Mouse (Mus musculus) hindbrain, embryonic 16.5 days (tissue): ENCODE measurements around the gene Rapgef6. TPM values are rescaled to one million over a fixed set of nuclear protein-coding genes. Genes with fewer than 3 reads are reported as not detected.

Experiments
- ATAC-seq: fragments of 200-750 bp; cut with Nextera tagmentation; 2 replicates; pipeline ENCODE4 v1.8.0; 2017; ENCODE audit warnings: moderate TSS enrichment, moderate library complexity
- H3K27ac ChIP-seq: fragments of 300-500 bp; sonication (generic); 2 replicates; pipeline ENCODE4 v1.5.1; 2014; ENCODE audit warnings: low read depth, mild to moderate bottlenecking, control low read depth, low read length, moderate library complexity
- H3K27me3 ChIP-seq: fragments of 300-500 bp; sonication (generic); replicated peaks from 2 replicates; pipeline ENCODE4 v1.6.1; 2014; ENCODE audit warnings: low read length; ENCODE audit not compliant: control insufficient read depth, insufficient read depth
- H3K36me3 ChIP-seq: fragments of 300-500 bp; sonication (generic); 2 replicates; pipeline ENCODE4 v1.6.1; 2014; ENCODE audit warnings: mild to moderate bottlenecking, low read length, moderate library complexity, mixed read lengths; ENCODE audit not compliant: control insufficient read depth, insufficient read depth
- H3K4me1 ChIP-seq: fragments of 300-500 bp; sonication (generic); 2 replicates; pipeline ENCODE4 v1.6.1; 2014; ENCODE audit warnings: low read depth, low read length; ENCODE audit not compliant: control insufficient read depth, insufficient read depth
- H3K4me2 ChIP-seq: fragments of 300-500 bp; sonication (generic); 2 replicates; pipeline ENCODE4 v1.6.1; 2014; ENCODE audit warnings: mild to moderate bottlenecking, low read length, control low read depth, moderate library complexity
- H3K4me3 ChIP-seq: fragments of 300-500 bp; sonication (generic); 2 replicates; pipeline ENCODE4 v1.5.1; 2014; ENCODE audit warnings: mild to moderate bottlenecking, low read length, control low read depth, moderate library complexity
- H3K9ac ChIP-seq: fragments of 300-500 bp; sonication (generic); 2 replicates; pipeline ENCODE4 v1.6.1; 2014; ENCODE audit warnings: low read depth, mild to moderate bottlenecking, control low read depth, low read length, moderate library complexity
- H3K9me3 ChIP-seq: fragments of 300-500 bp; sonication (generic); 2 replicates; pipeline ENCODE4 v1.6.1; 2014; ENCODE audit warnings: mild to moderate bottlenecking, low read length, moderate library complexity; ENCODE audit not compliant: control insufficient read depth
- WGBS: fragments of 180-500 bp; shearing (Covaris S2); extraction: QIAGEN DNeasy Blood & Tissue Kit; methylation state at CpG from one replicate; pipeline ENCODE4 v1.1.7; 2014; 5-methylcytosine and 5-hydroxymethylcytosine counted together
- polyA plus RNA-seq: library from polyadenylated mRNA; unstranded; fragments of >200 nt; fragmentation: Nextera tagmentation; extraction: Ambion mirVana; gene quantifications from 2 replicates; pipeline ENCODE4 v1.2.1, GENCODE M21; 2015

The Rapgef6 gene
- polyA plus RNA-seq, 1 experiment from 2014 or later, result 37.4 TPM

DNA sequence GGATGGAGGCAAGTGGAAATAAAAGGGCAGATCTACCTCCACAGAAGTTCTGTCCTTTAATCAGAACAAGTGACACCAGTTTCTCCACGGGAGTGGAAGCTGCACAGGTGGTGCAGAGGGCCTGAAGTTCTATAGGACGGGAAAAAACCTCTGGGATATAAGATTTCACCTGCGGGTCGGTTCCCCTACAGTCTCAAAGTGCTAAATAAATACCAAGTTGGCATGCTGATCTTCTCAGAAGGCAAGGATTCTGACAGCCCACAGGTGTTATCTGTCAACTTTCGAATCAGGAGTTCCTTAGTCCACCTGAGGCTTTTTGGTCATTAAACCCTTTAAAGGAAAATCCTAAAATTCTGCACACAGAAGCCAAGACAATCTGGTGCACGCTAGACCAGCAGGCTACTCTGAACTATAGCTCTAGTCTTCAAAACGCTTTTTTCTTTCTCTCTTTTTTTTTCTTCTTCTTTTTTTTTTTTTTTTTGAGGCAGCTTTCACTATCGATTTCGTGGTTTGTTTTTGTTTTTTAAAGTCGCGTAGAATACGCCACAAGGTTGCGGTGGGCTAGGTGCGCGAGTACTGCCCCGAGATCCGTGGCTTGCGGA, 619 bp upstream of the Rapgef6 start:
- WGBS, result 3% methylated on average over 18 of the region's 18 CpGs
- no peaks in the 10 kb centered on the region for H3K36me3 ChIP-seq
- H3K4me2 ChIP-seq, result peak overlapping the region; percentile 84
- peaks cover 12% of the 10 kb centered on the region for H3K4me1 ChIP-seq
- peak overlapping the region; percentile 90 for H3K27ac ChIP-seq
- H3K9ac ChIP-seq, result peak overlapping the region; percentile 73
- no peaks in the 10 kb centered on the region for H3K27me3 ChIP-seq
- ATAC-seq, result no peak
- H3K4me3 ChIP-seq, result peak overlapping the region; percentile 97
- no peaks in the 10 kb centered on the region for H3K9me3 ChIP-seq

DNA sequence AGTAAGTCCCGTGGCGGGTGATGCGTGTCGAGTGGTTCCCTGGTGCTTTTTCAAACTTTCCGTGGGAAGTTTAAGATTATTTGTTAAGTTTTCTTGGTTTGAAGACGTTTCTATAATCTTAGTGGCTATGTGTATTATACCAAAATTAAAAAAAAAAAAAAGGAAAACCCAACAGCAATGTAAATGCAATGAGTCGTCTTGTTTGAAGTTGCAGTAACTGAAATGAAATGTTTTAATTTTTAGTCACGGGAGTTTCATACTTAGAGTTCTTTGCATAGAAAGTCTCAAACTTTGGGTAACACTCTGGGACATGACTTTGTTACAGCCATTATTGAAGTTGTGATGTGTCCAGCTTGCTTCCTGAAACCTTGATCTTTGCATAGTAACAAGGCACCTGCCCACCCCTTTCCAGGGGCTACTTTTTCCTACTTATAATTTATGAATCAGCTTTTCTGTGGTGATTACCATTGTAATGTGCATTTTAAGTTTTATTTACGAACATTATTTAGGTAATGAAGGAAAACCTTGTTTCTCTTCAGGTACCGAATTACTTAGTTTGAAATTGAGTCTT, 869 bp downstream of the Rapgef6 start:
- Histone ChIP-seq H3K4me3 (peak overlapping the region; percentile 97), H3K36me3 (no peaks in the 10 kb centered on the region), H3K27ac (no peak overlapping the region), H3K4me2 (peak overlapping the region; percentile 88), H3K9me3 (no peaks in the 10 kb centered on the region), H3K4me1 (peaks cover 12% of the 10 kb centered on the region), H3K27me3 (no peaks in the 10 kb centered on the region), H3K9ac (peak overlapping the region; percentile 85)
- WGBS, result 15% methylated on average over 10 of the region's 10 CpGs
- ATAC-seq, result no peak

DNA sequence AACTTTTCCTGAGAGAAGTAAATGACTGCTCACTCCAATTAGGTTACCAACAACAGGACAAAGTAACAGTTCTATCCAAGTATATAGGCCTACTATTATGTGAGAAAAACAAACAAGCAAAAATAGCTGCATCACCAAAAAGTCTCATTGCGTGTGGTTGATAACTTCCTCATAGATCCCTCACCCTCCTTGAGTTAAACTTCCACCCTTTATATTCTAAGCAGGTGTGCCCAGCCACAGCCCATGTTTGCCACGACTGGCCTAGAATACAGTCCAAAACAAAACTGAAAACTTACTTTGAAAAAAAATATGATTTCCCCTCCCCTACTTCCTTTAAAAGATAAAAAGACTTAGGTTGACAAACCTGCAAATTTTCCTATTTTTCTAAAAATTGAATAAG, 5.4 kb downstream of the Rapgef6 start:
- Histone ChIP-seq H3K27me3 (no peaks in the 10 kb centered on the region), H3K4me2 (no peak overlapping the region), H3K9me3 (no peaks in the 10 kb centered on the region), H3K4me3 (no peak overlapping the region), H3K27ac (no peak overlapping the region), H3K9ac (no peak overlapping the region), H3K36me3 (no peaks in the 10 kb centered on the region), H3K4me1 (peaks cover 5% of the 10 kb centered on the region)
- ATAC-seq, result no peak
- 85% methylated on average over 2 of the region's 2 CpGs for WGBS

DNA sequence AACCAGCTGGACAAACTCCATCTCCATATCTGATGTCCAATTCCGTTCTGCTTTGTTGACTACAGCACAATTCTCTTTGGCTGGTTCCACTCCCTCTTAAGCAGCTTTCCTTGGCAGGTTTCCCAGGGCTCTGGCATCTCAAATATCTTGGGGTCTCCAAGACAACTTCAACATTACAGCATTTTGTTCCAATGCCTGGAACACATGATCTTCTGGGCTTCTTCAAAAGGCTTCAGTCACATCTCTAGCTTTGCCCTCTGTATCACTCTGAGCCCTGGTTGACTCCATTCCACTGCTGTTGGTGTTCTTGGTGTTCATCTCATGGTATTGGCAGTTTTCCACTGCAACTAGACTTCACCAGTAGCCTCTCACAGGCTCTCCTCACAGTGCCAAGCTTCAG, 7.7 kb downstream of the Rapgef6 start:
- 0 out of 2 replicates have a peak overlapping the region, but pooled peaks have one; percentile 10 for H3K27ac ChIP-seq
- no peak overlapping the region for H3K4me3 ChIP-seq
- no peak for ATAC-seq
- 31% methylated on average over 1 of the region's 1 CpGs for WGBS
- H3K4me2 ChIP-seq, result no peak overlapping the region
- no peaks in the 10 kb centered on the region for H3K9me3 ChIP-seq
- H3K9ac ChIP-seq, result no peak overlapping the region
- H3K4me1 ChIP-seq, result no peaks in the 10 kb centered on the region
- no peaks in the 10 kb centered on the region for H3K27me3 ChIP-seq
- H3K36me3 ChIP-seq, result no peaks in the 10 kb centered on the region

DNA sequence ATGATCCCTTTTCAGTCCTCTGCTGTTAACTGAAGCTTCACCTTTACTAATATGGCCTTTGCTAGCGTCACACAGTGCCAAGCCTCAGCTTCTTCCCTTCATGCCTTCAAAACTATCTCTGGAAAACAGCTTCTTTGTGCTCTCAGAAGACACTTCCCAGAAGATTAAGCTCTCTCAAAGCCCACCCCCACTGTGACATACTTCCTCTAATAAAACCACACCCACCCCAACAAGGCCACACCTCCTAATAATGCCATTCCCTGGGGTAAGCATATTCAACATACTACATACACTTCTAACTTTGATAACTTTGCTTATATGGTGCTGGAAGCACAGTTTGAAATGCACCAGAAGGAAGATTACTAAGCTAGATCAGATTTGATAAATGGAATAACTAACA, 8.3 kb downstream of the Rapgef6 start:
- H3K36me3 ChIP-seq, result no peaks in the 10 kb centered on the region
- no peak for ATAC-seq
- no peak overlapping the region for H3K27ac ChIP-seq
- no peaks in the 10 kb centered on the region for H3K4me1 ChIP-seq
- no peak overlapping the region for H3K9ac ChIP-seq
- no peaks in the 10 kb centered on the region for H3K27me3 ChIP-seq
- no peak overlapping the region for H3K4me3 ChIP-seq
- WGBS, result 88% methylated on average over 1 of the region's 1 CpGs
- no peaks in the 10 kb centered on the region for H3K9me3 ChIP-seq
- no peak overlapping the region for H3K4me2 ChIP-seq

DNA sequence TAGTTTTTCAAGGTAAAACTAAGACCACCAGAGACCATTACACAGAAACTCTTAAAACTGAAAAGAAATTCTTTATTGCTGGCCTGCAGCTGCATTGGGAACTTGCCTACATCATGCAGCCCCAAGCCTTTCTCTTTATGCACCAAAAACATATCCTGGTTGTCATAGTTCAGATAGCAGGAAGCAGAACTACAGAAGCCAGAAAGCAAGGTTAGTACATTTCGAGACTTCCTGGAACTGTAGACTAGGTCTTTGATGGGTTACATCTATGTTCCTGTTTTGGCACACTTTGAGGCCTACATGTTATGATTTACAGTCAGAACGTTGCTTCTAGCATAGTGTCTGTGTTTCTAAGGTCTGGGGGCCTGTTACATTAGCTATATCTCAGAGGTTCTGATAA, 11.2 kb downstream of the Rapgef6 start:
- Histone ChIP-seq H3K9ac (no peak overlapping the region), H3K9me3 (no peaks in the 10 kb centered on the region), H3K4me1 (no peaks in the 10 kb centered on the region), H3K27ac (no peak overlapping the region), H3K4me2 (no peak overlapping the region), H3K4me3 (no peak overlapping the region), H3K27me3 (no peaks in the 10 kb centered on the region), H3K36me3 (no peaks in the 10 kb centered on the region)
- no peak for ATAC-seq
- 85% methylated on average over 2 of the region's 2 CpGs for WGBS

DNA sequence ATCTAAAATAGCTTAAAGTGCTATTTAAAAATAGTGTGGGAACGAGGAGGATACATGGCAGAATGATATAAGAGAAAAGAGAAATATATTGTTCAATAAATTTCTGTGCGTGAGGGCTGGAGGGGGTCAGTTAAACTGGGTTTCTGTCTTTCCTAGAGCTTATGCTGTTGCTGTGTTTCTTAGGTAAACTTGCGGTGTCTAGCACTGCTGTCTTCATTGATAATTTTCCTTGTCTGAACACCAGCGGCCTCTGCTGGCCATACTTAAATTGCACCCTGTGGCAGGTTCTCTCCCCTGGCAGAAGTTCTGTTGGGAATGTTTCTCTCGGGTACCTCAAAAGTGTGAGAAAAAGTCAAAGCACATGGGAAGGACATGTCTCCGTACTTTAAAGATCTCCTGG, 12.2 kb downstream of the Rapgef6 start:
- Histone ChIP-seq H3K36me3 (no peaks in the 10 kb centered on the region), H3K27ac (no peak overlapping the region), H3K27me3 (no peaks in the 10 kb centered on the region), H3K9ac (no peak overlapping the region), H3K4me1 (no peaks in the 10 kb centered on the region), H3K9me3 (no peaks in the 10 kb centered on the region), H3K4me2 (no peak overlapping the region), H3K4me3 (no peak overlapping the region)
- 48% methylated on average over 6 of the region's 6 CpGs for WGBS
- no peak for ATAC-seq

DNA sequence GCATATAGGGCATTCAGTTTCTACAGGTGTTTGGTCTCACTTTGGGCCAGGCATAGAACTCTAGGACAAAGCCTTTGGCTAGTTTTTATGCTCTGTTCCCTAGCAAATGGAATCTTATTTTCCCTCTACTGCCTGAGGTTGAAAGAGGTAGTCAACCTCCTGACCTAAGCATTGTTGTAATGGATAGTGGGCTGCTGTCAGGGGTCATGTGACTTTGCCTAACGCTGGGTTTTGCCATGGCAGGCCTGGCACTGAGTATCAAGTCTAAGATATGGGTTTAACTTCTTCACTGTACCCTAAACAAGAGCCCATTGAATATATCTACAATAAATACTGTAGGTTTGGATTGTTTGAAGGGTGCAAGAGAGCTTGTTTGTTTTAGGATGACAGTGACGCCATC, 16.4 kb downstream of the Rapgef6 start:
- no peak overlapping the region for H3K9ac ChIP-seq
- 65% methylated on average over 2 of the region's 2 CpGs for WGBS
- H3K27ac ChIP-seq, result no peak overlapping the region
- no peak overlapping the region for H3K4me2 ChIP-seq
- no peaks in the 10 kb centered on the region for H3K27me3 ChIP-seq
- no peak overlapping the region for H3K4me3 ChIP-seq
- H3K36me3 ChIP-seq, result no peaks in the 10 kb centered on the region
- no peaks in the 10 kb centered on the region for H3K4me1 ChIP-seq
- no peaks in the 10 kb centered on the region for H3K9me3 ChIP-seq
- no peak for ATAC-seq

DNA sequence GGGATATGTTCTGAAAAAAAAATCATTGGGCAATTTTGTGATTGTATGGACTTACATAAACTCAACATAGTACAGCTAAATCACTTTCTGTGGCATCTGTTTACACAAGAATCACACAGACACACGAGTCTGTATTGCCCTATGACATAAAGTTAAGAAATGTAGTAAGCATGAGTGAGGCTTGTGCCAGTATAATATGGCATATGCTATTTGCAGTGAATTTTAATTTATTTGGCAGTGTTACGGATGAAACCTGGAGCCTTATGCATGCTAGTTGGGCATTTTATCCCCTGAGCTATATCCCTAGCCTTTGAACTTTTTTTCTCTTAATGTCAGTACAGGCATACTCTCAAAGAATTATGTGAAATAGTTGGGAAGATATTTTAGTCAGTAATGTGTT, 16.8 kb downstream of the Rapgef6 start:
- Histone ChIP-seq H3K9ac (no peak overlapping the region), H3K9me3 (no peaks in the 10 kb centered on the region), H3K4me2 (no peak overlapping the region), H3K36me3 (no peaks in the 10 kb centered on the region), H3K4me1 (no peaks in the 10 kb centered on the region), H3K27ac (no peak overlapping the region), H3K4me3 (no peak overlapping the region), H3K27me3 (no peaks in the 10 kb centered on the region)
- 81% methylated on average over 2 of the region's 2 CpGs for WGBS
- ATAC-seq, result no peak
